Mouse (Mus musculus) MEL (cell line): ENCODE measurements around the gene Tmem59l. TPM values are rescaled to one million over a fixed set of nuclear protein-coding genes. Genes with fewer than 3 reads are reported as not detected.

ENCODE experiments used
- DNase-seq: peaks from one replicate; pipeline ENCODE4 v3.0.0; 2011; ENCODE audit warnings: low read depth, low spot score
- H3K27ac ChIP-seq: 2 replicates; pipeline ENCODE4 v1.5.1; 2012; ENCODE audit warnings: low read depth, mild to moderate bottlenecking, control low read depth, low read length, moderate library complexity; ENCODE audit not compliant: control insufficient read depth
- H3K27me3 ChIP-seq, 2 experiments: fragments of 150-350 bp in 1 of 2; sonication (generic) in 1 of 2; 2 replicates each; pipeline ENCODE4 v1.6.1; 2012; ENCODE audit warnings: low read length in 2 of 2, mild to moderate bottlenecking in 2 of 2, improper control_type of control experiment in 1 of 2, moderate library complexity in 1 of 2; ENCODE audit not compliant: insufficient read depth in 2 of 2, control insufficient read depth in 1 of 2
- H3K36me3 ChIP-seq, 2 experiments: 2 replicates each; pipeline ENCODE4 v1.6.1; 2012 to 2014; ENCODE audit warnings: low read length in 2 of 2, improper control_type of control experiment in 1 of 2, inconsistent platforms in 1 of 2, mild to moderate bottlenecking in 1 of 2; ENCODE audit not compliant: insufficient read depth in 2 of 2, control insufficient read depth in 1 of 2
- H3K4me1 ChIP-seq, 2 experiments: fragments of 150-350 bp in 1 of 2; sonication (generic) in 1 of 2; 2 replicates each; pipeline ENCODE4 v1.6.1; 2012; ENCODE audit warnings: low read length in 2 of 2, improper control_type of control experiment in 1 of 2, mild to moderate bottlenecking in 1 of 2; ENCODE audit not compliant: insufficient read depth in 2 of 2, control insufficient read depth in 1 of 2
- H3K4me3 ChIP-seq, 2 experiments: fragments of 150-350 bp in 1 of 2; sonication (generic) in 1 of 2; 2 replicates each; pipeline ENCODE4 v1.5.1; 2012; ENCODE audit warnings: low read depth in 2 of 2, low read length in 2 of 2, mild to moderate bottlenecking in 2 of 2, moderate library complexity in 2 of 2, control low read depth in 1 of 2, improper control_type of control experiment in 1 of 2; ENCODE audit not compliant: control insufficient read depth in 1 of 2, insufficient read depth in 1 of 2
- H3K79me2 ChIP-seq: 2 replicates; pipeline ENCODE4 v1.6.1; 2012; ENCODE audit warnings: mild to moderate bottlenecking, low read length, moderate library complexity; ENCODE audit not compliant: control insufficient read depth, poor library complexity, insufficient read depth
- H3K9ac ChIP-seq: 2 replicates; pipeline ENCODE4 v1.6.1; 2012; ENCODE audit warnings: low read depth, mild to moderate bottlenecking, control low read depth, low read length, moderate library complexity; ENCODE audit not compliant: control insufficient read depth, poor library complexity, severe bottlenecking
- H3K9me3 ChIP-seq: fragments of 150-350 bp; sonication (generic); replicated peaks from 2 replicates; pipeline ENCODE4 v1.6.1; 2012; ENCODE audit warnings: mild to moderate bottlenecking, low read length, improper control_type of control experiment, moderate library complexity; ENCODE audit not compliant: insufficient read depth
- BHLHE40 ChIP-seq: IDR thresholded peaks from 2 replicates; pipeline ENCODE4 v1.6.1; 2012; ENCODE audit warnings: low read depth, mild to moderate bottlenecking, inconsistent platforms, low read length, improper control_type of control experiment, borderline replicate concordance
- CTCF ChIP-seq, 3 experiments: IDR thresholded peaks in 2 of 3; conservative IDR thresholded peaks in 1 of 3; 2 replicates each; pipeline ENCODE4 v1.5.1; 2011 to 2012; ENCODE audit warnings: low read length in 3 of 3, low read depth in 2 of 3, mild to moderate bottlenecking in 2 of 3, improper control_type of control experiment in 1 of 3, inconsistent platforms in 1 of 3, mixed read lengths in 1 of 3, moderate library complexity in 1 of 3; ENCODE audit not compliant: control insufficient read depth in 1 of 3, insufficient read depth in 1 of 3, poor library complexity in 1 of 3, severe bottlenecking in 1 of 3
- E2F4 ChIP-seq: IDR thresholded peaks from 2 replicates; pipeline ENCODE4 v1.6.1; 2011; ENCODE audit warnings: low read depth, low read length, improper control_type of control experiment, borderline replicate concordance
- ELF1 ChIP-seq: IDR thresholded peaks from 2 replicates; pipeline ENCODE4 v1.6.1; 2014; ENCODE audit warnings: low read depth, mild to moderate bottlenecking, inconsistent platforms, low read length, improper control_type of control experiment, moderate library complexity
- EP300 ChIP-seq, 2 experiments: IDR thresholded peaks; 2 replicates each; pipeline ENCODE4 v1.6.1; 2011; ENCODE audit warnings: improper control_type of control experiment in 2 of 2, low read length in 2 of 2, low read depth in 1 of 2, mild to moderate bottlenecking in 1 of 2
- GATA1 ChIP-seq: IDR thresholded peaks from 2 replicates; pipeline ENCODE4 v1.6.1; 2011; ENCODE audit warnings: low read depth, low read length, improper control_type of control experiment
- HCFC1 ChIP-seq: IDR thresholded peaks from 2 replicates; pipeline ENCODE4 v1.6.1; 2012; ENCODE audit warnings: low read depth, mild to moderate bottlenecking, inconsistent platforms, low read length, improper control_type of control experiment, moderate library complexity
- JUND ChIP-seq: IDR thresholded peaks from 2 replicates; pipeline ENCODE4 v1.6.1; 2011; ENCODE audit warnings: low read depth, mild to moderate bottlenecking, improper control_type of control experiment, low read length
- MAX ChIP-seq: IDR thresholded peaks from 2 replicates; pipeline ENCODE4 v1.6.1; 2011; ENCODE audit warnings: low read length, improper control_type of control experiment
- MYB ChIP-seq: IDR thresholded peaks from 2 replicates; pipeline ENCODE4 v1.6.1; 2011; ENCODE audit warnings: mild to moderate bottlenecking, low read depth, low read length, improper control_type of control experiment
- NELFE ChIP-seq: IDR thresholded peaks from 2 replicates; pipeline ENCODE4 v1.6.1; 2011; ENCODE audit warnings: low read depth, low read length, improper control_type of control experiment
- POLR2AphosphoS2 ChIP-seq: IDR thresholded peaks from 2 replicates; pipeline ENCODE4 v1.6.1; 2011; ENCODE audit warnings: low read length, improper control_type of control experiment
- RAD21 ChIP-seq: IDR thresholded peaks from 2 replicates; pipeline ENCODE4 v1.6.1; 2011; ENCODE audit warnings: mild to moderate bottlenecking, low read depth, low read length, improper control_type of control experiment
- SIN3A ChIP-seq: IDR thresholded peaks from 2 replicates; pipeline ENCODE4 v1.6.1; 2012; ENCODE audit warnings: low read length, improper control_type of control experiment, inconsistent platforms
- SMC3 ChIP-seq: IDR thresholded peaks from 2 replicates; pipeline ENCODE4 v1.6.1; 2011; ENCODE audit warnings: low read depth, low read length, improper control_type of control experiment
- TAL1 ChIP-seq: IDR thresholded peaks from 2 replicates; pipeline ENCODE4 v1.6.1; 2012; ENCODE audit warnings: mild to moderate bottlenecking, inconsistent platforms, low read length, moderate library complexity, mixed read lengths
- TBP ChIP-seq: IDR thresholded peaks from 2 replicates; pipeline ENCODE4 v1.8.0; 2011; ENCODE audit warnings: low read depth, low read length, improper control_type of control experiment
- TCF12 ChIP-seq: IDR thresholded peaks from 2 replicates; pipeline ENCODE4 v1.6.1; 2014; ENCODE audit warnings: low read depth, mild to moderate bottlenecking, inconsistent platforms, low read length, improper control_type of control experiment, moderate library complexity
- USF1 ChIP-seq: IDR thresholded peaks from 2 replicates; pipeline ENCODE4 v1.6.1; 2014; ENCODE audit warnings: low read depth, mild to moderate bottlenecking, inconsistent platforms, low read length, improper control_type of control experiment, moderate library complexity
- USF2 ChIP-seq, 2 experiments: IDR thresholded peaks; 2 replicates each; pipeline ENCODE4 v1.6.1; 2011 to 2012; ENCODE audit warnings: improper control_type of control experiment in 2 of 2, low read length in 2 of 2, borderline replicate concordance in 1 of 2, inconsistent platforms in 1 of 2, low read depth in 1 of 2, mild to moderate bottlenecking in 1 of 2; ENCODE audit not compliant: insufficient read depth in 1 of 2
- ZC3H11A ChIP-seq: IDR thresholded peaks from 2 replicates; pipeline ENCODE4 v1.6.1; 2012; ENCODE audit warnings: low read depth, mild to moderate bottlenecking, inconsistent platforms, low read length, improper control_type of control experiment
- ZMIZ1 ChIP-seq: IDR thresholded peaks from 2 replicates; pipeline ENCODE4 v1.6.1; 2012; ENCODE audit warnings: low read depth, mild to moderate bottlenecking, inconsistent platforms, low read length, improper control_type of control experiment, moderate library complexity
- polyA plus RNA-seq, 2 experiments: library from polyadenylated mRNA; stranded (reverse) in 1 of 2; unstranded in 1 of 2; fragments of >175 nt in 1 of 2; fragments of >200 nt in 1 of 2; gene quantifications; 2 replicates each; pipeline versions ENCODE4 v1.2.1 to v1.2.4; 2012; ENCODE audit warnings: low replicate concordance in 2 of 2, low read depth in 1 of 2; ENCODE audit not compliant: insufficient read length in 2 of 2, insufficient read depth in 1 of 2, missing spikeins in 1 of 2
- total RNA-seq: library from RNA; depleted of rRNA; stranded (reverse); fragments of 300-350 nt; gene quantifications from 2 replicates; pipeline ENCODE4 v1.2.3, GENCODE M21; 2012

Tmem59l gene
- total and polyA plus RNA-seq, 3 experiments: not detected

GRCm38 (mm10) chr8:70506328-70507026 is 19.3 kb upstream of the Tmem59l start, which contains the start of gene Rex1bd (continued):
- TF ChIP-seq TCF12: peak; percentile 48
- TF ChIP-seq ZC3H11A: 0 out of 2 replicates have a peak, but pooled peaks have one; percentile 16
- TF ChIP-seq TAL1: no peak
- no peak; the same call in 1 of the 2 replicates for TF ChIP-seq MAX
- TF ChIP-seq ELF1: no peak
- TF ChIP-seq GATA1: no peak
- TF ChIP-seq BHLHE40: no peak
- peak; percentile 59 for TF ChIP-seq SMC3
- peak; percentile 34 to 93 (median 79); a peak in 5 of 6 replicates for TF ChIP-seq CTCF (IDR thresholded peaks at IDR 0.05 in 2 of 3, conservative IDR thresholded peaks at IDR 0.05 in 1 of 3; ENCODE audit: control insufficient read depth in 1 of 3, insufficient read depth in 1 of 3, low read depth in 2 of 3, low read length in 3 of 3, poor library complexity in 1 of 3, severe bottlenecking in 1 of 3)
- peak; percentile 42 for TF ChIP-seq RAD21
- TF ChIP-seq POLR2AphosphoS2: no peak; the same call in 1 of the 2 replicates
- 0 out of 2 replicates have a peak, but pooled peaks have one; percentile 17 for TF ChIP-seq MYB
- peak in 1 of 2 experiments; percentile 38; a peak in 2 of 4 replicates for TF ChIP-seq EP300 (IDR thresholded peaks at IDR 0.05; ENCODE audit: low read depth in 1 of 2, low read length in 2 of 2)
- TF ChIP-seq ZMIZ1: no peak; the same call in 1 of the 2 replicates
- TF ChIP-seq E2F4: no peak
- TF ChIP-seq JUND: 0 out of 2 replicates have a peak, but pooled peaks have one; percentile 19
- 0 out of 2 replicates have a peak, but pooled peaks have one; percentile 13 for TF ChIP-seq USF1
- peak; percentile 82 for TF ChIP-seq HCFC1
- TF ChIP-seq, all 39 proteins: peak for 19

DNA sequence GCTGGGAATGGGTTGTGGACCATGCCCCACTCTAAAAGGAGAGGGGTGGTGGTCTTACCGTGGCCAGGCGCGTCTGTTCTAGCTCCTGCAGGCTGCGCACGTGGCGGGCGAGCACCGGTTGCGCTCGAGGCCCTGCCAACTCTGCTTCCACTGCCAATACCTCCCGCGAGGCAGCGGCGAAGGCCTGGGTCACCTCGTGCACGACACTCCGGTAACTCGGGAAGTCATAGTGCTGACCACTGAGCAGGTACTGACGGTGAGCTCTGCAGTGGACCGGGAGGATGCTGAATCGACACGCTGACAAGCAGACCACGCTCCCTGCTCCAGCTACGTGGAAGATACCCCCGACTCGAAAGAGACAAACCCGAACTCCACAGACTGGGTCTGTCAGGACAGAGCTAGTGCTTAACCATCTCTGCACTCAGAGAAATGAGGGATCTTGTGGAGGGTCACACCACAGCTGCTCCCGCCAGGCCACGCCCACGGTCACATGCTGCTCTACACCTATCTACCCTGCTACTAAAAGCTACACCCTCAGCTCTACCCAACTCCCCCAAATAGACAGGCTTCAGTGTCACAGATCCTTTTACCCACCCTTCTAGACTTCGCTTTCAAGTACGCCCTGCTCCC is 18.7 kb upstream of the Tmem59l start:
- TF ChIP-seq USF2 (IDR thresholded peaks at IDR 0.05; ENCODE audit: borderline replicate concordance in 1 of 2, insufficient read depth in 1 of 2, low read depth in 1 of 2, low read length in 2 of 2) (0 out of 4 replicates have a peak, but pooled peaks of 1 of the 2 experiments have one; percentile 28), NELFE (no peak), SIN3A (0 out of 2 replicates have a peak, but pooled peaks have one; percentile 2), MAX (peak; percentile 61; the same call in 1 of the 2 replicates), TCF12 (no peak), TBP (no peak), USF1 (peak; percentile 81)
- no peaks in the 10 kb centered on the region for H3K9me3 ChIP-seq
- peaks cover 5 to 15% of the 10 kb centered on the region in 2 experiments; a peak in 3 of 4 replicates for H3K36me3 ChIP-seq
- H3K27me3 ChIP-seq: no peaks in the 10 kb centered on the region
- peak overlapping the region; percentile 90 for H3K9ac ChIP-seq
- peaks cover 2 to 34% of the 10 kb centered on the region in 2 experiments; a peak in 2 of 4 replicates for H3K4me1 ChIP-seq
- H3K4me3 ChIP-seq: peak overlapping the region; percentile 80 to 88
- H3K27ac ChIP-seq: peak overlapping the region; percentile 48
- peaks cover 40% of the 10 kb centered on the region for H3K79me2 ChIP-seq
- no peak for DNase-seq
